Mouse (Mus musculus) liver, embryonic 14.5 days (tissue): ENCODE data around the gene Nfia.

Experiments
- CTCF ChIP-seq: IDR thresholded peaks from 2 replicates; pipeline ENCODE4 v1.5.1; 2016; ENCODE audit warnings: antibody characterized with exemption, low read depth, control low read depth
- EP300 ChIP-seq: IDR thresholded peaks from 2 replicates; pipeline ENCODE4 v1.6.1; 2016; ENCODE audit warnings: antibody characterized with exemption, low read depth

GRCm38 (mm10) chr4:97824451-97824850 lies 51.9 kb downstream of the Nfia start:
- TF ChIP-seq CTCF (no peak), EP300 (no peak)
